Mouse (Mus musculus): ENCODE data around the gene Dad1. TPM values are rescaled to one million over a fixed set of nuclear protein-coding genes. Genes with fewer than 3 reads are reported as not detected.

Dad1 gene
- polyA plus RNA-seq, 1 experiment from 2014 or later, result 442 TPM

DNA sequence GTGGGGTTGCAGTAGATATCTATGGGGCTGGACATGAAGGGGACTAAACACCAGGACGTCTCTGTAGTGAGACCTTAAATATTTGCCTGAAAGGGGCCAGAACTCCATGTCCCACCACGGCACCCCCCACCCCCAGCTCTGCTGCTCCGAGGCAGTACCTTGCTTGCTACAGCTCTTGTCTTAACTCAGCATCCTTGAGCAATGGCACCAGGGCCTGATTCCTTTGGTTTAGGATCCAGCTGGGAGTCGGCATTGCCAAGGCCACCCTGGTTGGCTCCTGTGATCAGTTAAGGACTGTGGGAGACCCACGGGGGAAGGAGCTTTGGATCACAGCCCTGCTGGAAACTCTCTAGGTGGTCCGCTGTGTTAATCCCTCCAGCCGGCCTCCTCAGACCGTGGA, 34.6 kb downstream of the Dad1 start:
- no peaks in the 10 kb centered on the region for H3K9me3 ChIP-seq (ENCODE audit: control insufficient read depth, low read length)
- no peak for ATAC-seq (ENCODE audit: insufficient number of reproducible peaks, insufficient read depth, low FRiP score, low read depth)
- no peak overlapping the region for H3K9ac ChIP-seq (ENCODE audit: low read length)
- no peaks in the 10 kb centered on the region for H3K27me3 ChIP-seq (ENCODE audit: control insufficient read depth, insufficient read depth, low read length)
- peaks cover 10 to 13% of the 10 kb centered on the region in 2 experiments for H3K4me1 ChIP-seq (ENCODE audit: control insufficient read depth in 2 of 2, insufficient read depth in 2 of 2, low read length in 2 of 2)
- H3K4me2 ChIP-seq (ENCODE audit: low read length), result no peak overlapping the region
- no peaks in the 10 kb centered on the region for H3K36me3 ChIP-seq (ENCODE audit: control insufficient read depth, insufficient read depth, low read length)
- 59% methylated on average over 8 of the region's 8 CpGs for WGBS
- H3K27ac ChIP-seq (replicated peaks in 1 of 2; ENCODE audit: control insufficient read depth in 1 of 2, insufficient read depth in 1 of 2, low read depth in 2 of 2, low read length in 2 of 2), result no peak overlapping the region
- no peak overlapping the region for H3K4me3 ChIP-seq (ENCODE audit: control insufficient read depth in 1 of 2, insufficient read depth in 1 of 2, low read depth in 1 of 2, low read length in 2 of 2)

DNA sequence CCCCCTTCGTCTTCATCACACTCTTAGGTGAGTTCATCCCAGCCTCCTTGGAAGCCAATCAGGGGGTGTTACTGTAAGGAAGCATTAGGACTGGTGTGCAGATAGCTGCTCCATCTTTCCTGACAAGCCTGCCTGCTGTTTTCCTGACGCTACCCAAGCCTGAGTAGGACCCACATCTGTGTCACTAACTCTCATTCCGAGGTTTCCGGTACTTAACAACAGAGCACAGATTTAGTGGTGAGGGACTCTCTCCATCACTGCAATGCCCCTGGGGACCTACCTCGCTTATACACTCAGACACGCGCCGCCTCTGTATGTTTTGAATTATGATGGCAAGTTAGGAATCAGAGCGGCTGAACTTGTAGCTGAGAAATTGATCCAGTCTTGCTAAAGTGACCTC, 35.2 kb downstream of the Dad1 start:
- Histone ChIP-seq H3K27ac (replicated peaks in 1 of 2; ENCODE audit: control insufficient read depth in 1 of 2, insufficient read depth in 1 of 2, low read depth in 2 of 2, low read length in 2 of 2) (no peak overlapping the region), H3K36me3 (ENCODE audit: control insufficient read depth, insufficient read depth, low read length) (no peaks in the 10 kb centered on the region), H3K9ac (ENCODE audit: low read length) (no peak overlapping the region), H3K4me1 (ENCODE audit: control insufficient read depth in 2 of 2, insufficient read depth in 2 of 2, low read length in 2 of 2) (peaks cover 9 to 12% of the 10 kb centered on the region in 2 experiments), H3K4me3 (ENCODE audit: control insufficient read depth in 1 of 2, insufficient read depth in 1 of 2, low read depth in 1 of 2, low read length in 2 of 2) (no peak overlapping the region), H3K27me3 (ENCODE audit: control insufficient read depth, insufficient read depth, low read length) (no peaks in the 10 kb centered on the region), H3K9me3 (ENCODE audit: control insufficient read depth, low read length) (no peaks in the 10 kb centered on the region), H3K4me2 (ENCODE audit: low read length) (no peak overlapping the region)
- WGBS, result 69% methylated on average over 9 of the region's 9 CpGs
- no peak for ATAC-seq (ENCODE audit: insufficient number of reproducible peaks, insufficient read depth, low FRiP score, low read depth)

DNA sequence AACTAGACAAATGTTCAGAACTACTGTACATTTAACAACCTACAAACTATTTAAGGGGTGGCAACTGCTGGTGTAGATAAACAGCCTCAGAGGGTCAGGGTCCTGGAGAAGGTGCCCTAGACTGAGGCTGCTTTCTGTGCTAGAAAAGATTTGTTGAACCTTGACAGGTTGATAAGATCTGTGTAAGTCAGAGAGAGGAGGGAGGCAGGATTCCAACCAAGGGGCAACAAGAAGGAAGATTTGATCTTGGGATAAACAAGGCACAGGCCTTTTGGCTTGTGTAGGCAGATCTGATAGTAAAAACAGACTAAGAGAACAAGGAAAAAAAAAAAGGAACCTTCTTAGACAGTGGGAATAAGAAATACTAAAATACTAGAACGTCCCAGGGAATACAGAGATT, 35.7 kb downstream of the Dad1 start:
- Histone ChIP-seq H3K36me3 (ENCODE audit: control insufficient read depth, insufficient read depth, low read length) (no peaks in the 10 kb centered on the region), H3K4me1 (ENCODE audit: control insufficient read depth in 2 of 2, insufficient read depth in 2 of 2, low read length in 2 of 2) (peaks cover 9 to 12% of the 10 kb centered on the region in 2 experiments), H3K4me3 (ENCODE audit: control insufficient read depth in 1 of 2, insufficient read depth in 1 of 2, low read depth in 1 of 2, low read length in 2 of 2) (no peak overlapping the region), H3K4me2 (ENCODE audit: low read length) (no peak overlapping the region), H3K27me3 (ENCODE audit: control insufficient read depth, insufficient read depth, low read length) (no peaks in the 10 kb centered on the region), H3K9me3 (ENCODE audit: control insufficient read depth, low read length) (no peaks in the 10 kb centered on the region), H3K27ac (replicated peaks in 1 of 2; ENCODE audit: control insufficient read depth in 1 of 2, insufficient read depth in 1 of 2, low read depth in 2 of 2, low read length in 2 of 2) (no peak overlapping the region), H3K9ac (ENCODE audit: low read length) (no peak overlapping the region)
- 44% methylated on average over 1 of the region's 1 CpGs for WGBS
- ATAC-seq (ENCODE audit: insufficient number of reproducible peaks, insufficient read depth, low FRiP score, low read depth), result no peak

DNA sequence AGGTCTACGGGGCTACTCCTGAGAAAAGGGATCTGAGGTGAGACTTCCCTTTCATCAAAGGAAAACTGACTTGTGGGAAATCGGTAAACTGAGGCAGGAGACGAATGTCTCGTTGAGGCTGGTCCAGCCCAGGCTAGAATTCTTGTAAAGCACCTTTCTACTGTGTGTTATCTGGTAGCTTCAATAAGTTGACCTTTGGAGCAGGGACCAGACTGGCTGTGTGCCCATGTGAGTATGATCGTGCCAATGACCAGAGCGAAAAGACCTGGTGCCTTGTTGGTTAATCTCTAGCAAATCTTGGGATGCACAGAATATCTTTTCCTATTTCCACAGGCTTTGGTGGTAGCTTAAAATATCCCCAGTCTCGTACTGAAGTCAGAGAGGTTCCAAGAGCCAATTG, 37.8 kb downstream of the Dad1 start:
- ATAC-seq (ENCODE audit: insufficient number of reproducible peaks, insufficient read depth, low FRiP score, low read depth), result no peak
- H3K9me3 ChIP-seq (ENCODE audit: control insufficient read depth, low read length), result no peaks in the 10 kb centered on the region
- H3K4me1 ChIP-seq (ENCODE audit: control insufficient read depth in 2 of 2, insufficient read depth in 2 of 2, low read length in 2 of 2), result peaks cover 9 to 12% of the 10 kb centered on the region in 2 experiments
- no peak overlapping the region for H3K4me3 ChIP-seq (ENCODE audit: control insufficient read depth in 1 of 2, insufficient read depth in 1 of 2, low read depth in 1 of 2, low read length in 2 of 2)
- H3K36me3 ChIP-seq (ENCODE audit: control insufficient read depth, insufficient read depth, low read length), result no peaks in the 10 kb centered on the region
- H3K4me2 ChIP-seq (ENCODE audit: low read length), result no peak overlapping the region
- H3K27me3 ChIP-seq (ENCODE audit: control insufficient read depth, insufficient read depth, low read length), result no peaks in the 10 kb centered on the region
- 86% methylated on average over 7 of the region's 7 CpGs for WGBS
- no peak overlapping the region for H3K27ac ChIP-seq (replicated peaks in 1 of 2; ENCODE audit: control insufficient read depth in 1 of 2, insufficient read depth in 1 of 2, low read depth in 2 of 2, low read length in 2 of 2)
- no peak overlapping the region for H3K9ac ChIP-seq (ENCODE audit: low read length)

DNA sequence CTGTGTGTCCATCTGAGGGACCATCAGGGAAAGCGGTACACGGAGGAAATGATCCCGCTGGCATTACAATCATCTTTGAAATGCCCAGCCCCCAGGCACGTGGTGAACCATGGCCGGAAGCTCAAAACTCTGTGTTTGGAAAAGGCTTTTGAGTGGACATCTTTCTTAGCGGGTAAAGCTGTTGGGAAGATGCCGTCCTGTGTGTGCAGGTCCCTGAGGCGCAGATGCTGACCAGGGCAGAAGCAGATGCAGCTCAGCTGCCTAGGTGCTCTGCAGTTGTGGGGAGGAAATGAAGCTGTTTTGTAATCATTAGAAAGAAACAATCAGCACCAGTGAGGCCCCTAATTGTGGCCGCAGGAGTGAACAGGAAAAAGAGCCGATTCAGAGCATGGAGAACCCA, 39.0 kb downstream of the Dad1 start:
- Histone ChIP-seq H3K27ac (replicated peaks in 1 of 2; ENCODE audit: control insufficient read depth in 1 of 2, insufficient read depth in 1 of 2, low read depth in 2 of 2, low read length in 2 of 2) (0 out of 4 replicates have a peak overlapping the region, but pooled peaks of 1 of the 2 experiments have one; percentile 36), H3K4me2 (ENCODE audit: low read length) (no peak overlapping the region), H3K9me3 (ENCODE audit: control insufficient read depth, low read length) (no peaks in the 10 kb centered on the region), H3K27me3 (ENCODE audit: control insufficient read depth, insufficient read depth, low read length) (no peaks in the 10 kb centered on the region), H3K4me3 (ENCODE audit: control insufficient read depth in 1 of 2, insufficient read depth in 1 of 2, low read depth in 1 of 2, low read length in 2 of 2) (no peak overlapping the region), H3K36me3 (ENCODE audit: control insufficient read depth, insufficient read depth, low read length) (no peaks in the 10 kb centered on the region), H3K9ac (ENCODE audit: low read length) (no peak overlapping the region), H3K4me1 (ENCODE audit: control insufficient read depth in 2 of 2, insufficient read depth in 2 of 2, low read length in 2 of 2) (peaks cover 7 to 9% of the 10 kb centered on the region in 2 experiments)
- WGBS, result 54% methylated on average over 10 of the region's 10 CpGs
- ATAC-seq (ENCODE audit: insufficient number of reproducible peaks, insufficient read depth, low FRiP score, low read depth), result no peak

DNA sequence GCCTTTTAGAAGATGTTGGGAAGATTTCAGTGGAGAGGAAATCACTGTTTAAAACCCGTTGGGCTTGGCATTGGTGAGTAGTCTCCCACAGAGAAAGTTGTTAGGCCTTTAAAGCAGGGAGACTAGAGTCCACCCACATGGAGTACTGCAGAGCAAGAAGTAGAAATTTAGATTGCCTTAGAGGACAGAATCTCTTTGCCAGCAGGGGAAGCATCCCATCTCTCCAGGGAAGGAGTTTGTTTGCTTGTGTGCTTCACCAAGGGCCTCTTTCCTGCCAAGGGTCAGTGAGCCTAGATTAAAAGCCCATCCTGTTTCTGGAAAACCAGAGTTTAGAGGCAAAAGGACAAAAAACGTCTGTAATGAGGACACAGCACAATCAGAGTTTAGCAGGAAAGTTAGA, 39.4 kb downstream of the Dad1 start:
- Histone ChIP-seq H3K27ac (replicated peaks in 1 of 2; ENCODE audit: control insufficient read depth in 1 of 2, insufficient read depth in 1 of 2, low read depth in 2 of 2, low read length in 2 of 2) (peak overlapping the region in 1 of 2 experiments; percentile 36; a peak in 1 of 4 replicates), H3K4me2 (ENCODE audit: low read length) (no peak overlapping the region), H3K4me1 (ENCODE audit: control insufficient read depth in 2 of 2, insufficient read depth in 2 of 2, low read length in 2 of 2) (peaks cover 7 to 9% of the 10 kb centered on the region in 2 experiments), H3K27me3 (ENCODE audit: control insufficient read depth, insufficient read depth, low read length) (no peaks in the 10 kb centered on the region), H3K9me3 (ENCODE audit: control insufficient read depth, low read length) (no peaks in the 10 kb centered on the region), H3K9ac (ENCODE audit: low read length) (no peak overlapping the region), H3K36me3 (ENCODE audit: control insufficient read depth, insufficient read depth, low read length) (no peaks in the 10 kb centered on the region), H3K4me3 (ENCODE audit: control insufficient read depth in 1 of 2, insufficient read depth in 1 of 2, low read depth in 1 of 2, low read length in 2 of 2) (no peak overlapping the region)
- 33% methylated on average over 2 of the region's 2 CpGs for WGBS
- no peak for ATAC-seq (ENCODE audit: insufficient number of reproducible peaks, insufficient read depth, low FRiP score, low read depth)

DNA sequence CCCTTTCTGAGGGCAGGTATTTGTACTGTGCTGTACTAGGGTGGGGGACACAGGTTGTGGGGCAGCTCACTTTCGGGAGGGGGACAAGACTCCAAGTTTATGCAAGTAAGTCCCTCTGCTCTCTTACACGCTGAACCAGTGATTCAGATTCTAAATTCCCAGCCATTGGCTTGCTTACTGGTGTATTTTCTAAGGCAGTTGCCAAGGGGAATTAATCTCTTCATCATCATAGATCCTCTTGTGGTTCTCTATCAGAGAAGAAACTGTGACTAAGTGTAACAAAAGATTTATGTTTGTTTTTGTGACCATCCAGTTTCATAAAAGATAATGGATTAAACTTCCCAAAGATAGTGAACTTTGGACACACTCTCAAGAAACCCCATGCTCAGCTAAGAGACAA, 40.2 kb downstream of the Dad1 start:
- WGBS, result 83% methylated on average over 2 of the region's 2 CpGs
- Histone ChIP-seq H3K4me3 (ENCODE audit: control insufficient read depth in 1 of 2, insufficient read depth in 1 of 2, low read depth in 1 of 2, low read length in 2 of 2) (no peak overlapping the region), H3K27ac (replicated peaks in 1 of 2; ENCODE audit: control insufficient read depth in 1 of 2, insufficient read depth in 1 of 2, low read depth in 2 of 2, low read length in 2 of 2) (no peak overlapping the region), H3K4me1 (ENCODE audit: control insufficient read depth in 2 of 2, insufficient read depth in 2 of 2, low read length in 2 of 2) (peaks cover 7 to 9% of the 10 kb centered on the region in 2 experiments), H3K9me3 (ENCODE audit: control insufficient read depth, low read length) (no peaks in the 10 kb centered on the region), H3K36me3 (ENCODE audit: control insufficient read depth, insufficient read depth, low read length) (no peaks in the 10 kb centered on the region), H3K4me2 (ENCODE audit: low read length) (no peak overlapping the region), H3K27me3 (ENCODE audit: control insufficient read depth, insufficient read depth, low read length) (no peaks in the 10 kb centered on the region), H3K9ac (ENCODE audit: low read length) (no peak overlapping the region)
- ATAC-seq (ENCODE audit: insufficient number of reproducible peaks, insufficient read depth, low FRiP score, low read depth), result no peak

DNA sequence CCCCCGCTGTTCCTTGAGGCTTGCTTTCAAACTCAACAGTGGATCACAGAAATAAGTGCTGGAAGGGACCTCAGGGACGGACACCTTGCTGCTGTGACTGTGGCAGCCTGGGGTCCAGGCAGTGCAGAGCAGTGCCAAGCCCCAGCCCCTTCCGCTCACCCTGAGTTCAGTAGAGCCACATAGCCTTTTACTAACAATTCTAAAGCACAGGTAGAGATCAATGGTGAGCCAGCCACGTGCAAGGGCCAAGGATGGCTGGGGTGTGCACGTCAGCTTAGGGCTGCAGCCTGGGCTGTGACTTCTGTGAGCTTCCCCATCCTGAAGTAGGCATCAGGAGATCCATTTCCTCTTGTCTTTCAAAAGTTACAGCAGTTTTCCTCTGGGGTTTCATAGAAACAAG, 42.1 kb downstream of the Dad1 start:
- H3K27ac ChIP-seq (replicated peaks in 1 of 2; ENCODE audit: control insufficient read depth in 1 of 2, insufficient read depth in 1 of 2, low read depth in 2 of 2, low read length in 2 of 2), result no peak overlapping the region
- WGBS, result 80% methylated on average over 5 of the region's 5 CpGs
- H3K9me3 ChIP-seq (ENCODE audit: control insufficient read depth, low read length), result no peaks in the 10 kb centered on the region
- peaks cover 13 to 21% of the 10 kb centered on the region in 2 experiments for H3K4me1 ChIP-seq (ENCODE audit: control insufficient read depth in 2 of 2, insufficient read depth in 2 of 2, low read length in 2 of 2)
- ATAC-seq (ENCODE audit: insufficient number of reproducible peaks, insufficient read depth, low FRiP score, low read depth), result no peak
- no peaks in the 10 kb centered on the region for H3K36me3 ChIP-seq (ENCODE audit: control insufficient read depth, insufficient read depth, low read length)
- H3K4me3 ChIP-seq (ENCODE audit: control insufficient read depth in 1 of 2, insufficient read depth in 1 of 2, low read depth in 1 of 2, low read length in 2 of 2), result no peak overlapping the region
- H3K27me3 ChIP-seq (ENCODE audit: control insufficient read depth, insufficient read depth, low read length), result no peaks in the 10 kb centered on the region
- H3K9ac ChIP-seq (ENCODE audit: low read length), result no peak overlapping the region
- H3K4me2 ChIP-seq (ENCODE audit: low read length), result no peak overlapping the region

Measured in heart, embryonic 14.5 days (tissue).